Mouse (Mus musculus): Measurements from ENCODE around the gene Fgr.

- TF ChIP-seq TAL1 (IDR thresholded peaks at IDR 0.05; ENCODE audit: low read length) (no peak), GATA1 (IDR thresholded peaks at IDR 0.05; ENCODE audit: low read length) (no peak)
These were observed 77.1 kb downstream of the Fgr start for GRCm38 (mm10) chr4:133050837-133051549.

All from erythroblast, embryonic 14.5 days (primary cell).